Mouse (Mus musculus) myocyte (in vitro differentiated cells): ENCODE measurements around the gene Brd3. TPM values are rescaled to one million over a fixed set of nuclear protein-coding genes. Genes with fewer than 3 reads are reported as not detected.
"Not testable (repeated sequence)": the region's sequence is repeated elsewhere in the genome, so short reads cannot be mapped to it uniquely, and the experiment has no call there.

ENCODE experiments used
- H3K27me3 ChIP-seq: one replicate; pipeline ENCODE4 v1.6.1; 2011; ENCODE audit not compliant: control insufficient read depth, insufficient read depth, insufficient read length
- H3K36me3 ChIP-seq: one replicate; pipeline ENCODE4 v1.6.1; 2011; ENCODE audit not compliant: control insufficient read depth, insufficient read depth
- H3K4me2 ChIP-seq: one replicate; pipeline ENCODE4 v1.6.1; 2011; ENCODE audit warnings: low read depth, control low read depth
- H3K4me3 ChIP-seq: one replicate; pipeline ENCODE4 v1.5.1; 2011; ENCODE audit warnings: mild to moderate bottlenecking, control low read depth, moderate library complexity
- H3K79me2 ChIP-seq: one replicate; pipeline ENCODE4 v1.6.1; 2011; ENCODE audit not compliant: control insufficient read depth, insufficient read depth
- H3ac ChIP-seq: one replicate; pipeline ENCODE4 v1.6.1; 2011; ENCODE audit not compliant: control insufficient read depth, insufficient read length
- CEBPB ChIP-seq: IDR thresholded peaks from 2 replicates; pipeline ENCODE4 v1.6.1; 2011; ENCODE audit warnings: mild to moderate bottlenecking, moderate library complexity; ENCODE audit not compliant: poor library complexity, insufficient read depth, severe bottlenecking
- E2F4 ChIP-seq: IDR thresholded peaks from one replicate; pipeline ENCODE4 v1.6.1; 2011; ENCODE audit warnings: mild to moderate bottlenecking, control low read depth, moderate library complexity; ENCODE audit not compliant: insufficient read depth
- MAX ChIP-seq: IDR thresholded peaks from one replicate; pipeline ENCODE4 v1.6.1; 2011; ENCODE audit warnings: low read depth, mild to moderate bottlenecking, control low read depth
- MYOD1 ChIP-seq, 3 experiments: IDR thresholded peaks; one replicate each; pipeline ENCODE4 v1.6.1; 2011; ENCODE audit warnings: control low read depth in 2 of 3, low read depth in 2 of 3, mild to moderate bottlenecking in 2 of 3, moderate library complexity in 1 of 3; ENCODE audit not compliant: insufficient read length in 2 of 3, control insufficient read depth in 1 of 3
- MYOG ChIP-seq, 3 experiments: IDR thresholded peaks; one replicate each; pipeline ENCODE4 v1.6.1; 2011; ENCODE audit warnings: control low read depth in 2 of 3, low read depth in 2 of 3, mild to moderate bottlenecking in 2 of 3; ENCODE audit not compliant: insufficient read length in 2 of 3, control insufficient read depth in 1 of 3, insufficient read depth in 1 of 3
- POLR2A ChIP-seq: IDR thresholded peaks from one replicate; pipeline ENCODE4 v1.6.1; 2011; ENCODE audit warnings: low read depth, mild to moderate bottlenecking, control low read depth, moderate library complexity; ENCODE audit not compliant: insufficient read length
- POLR2AphosphoS2 ChIP-seq: IDR thresholded peaks from one replicate; pipeline ENCODE4 v1.6.1; 2011; ENCODE audit warnings: low read depth, control low read depth; ENCODE audit not compliant: insufficient read length
- REST ChIP-seq: IDR thresholded peaks from one replicate; pipeline ENCODE4 v1.6.1; 2011; ENCODE audit warnings: mild to moderate bottlenecking, control low read depth, moderate library complexity; ENCODE audit not compliant: insufficient read depth, insufficient read length
- SRF ChIP-seq: IDR thresholded peaks from one replicate; pipeline ENCODE4 v1.6.1; 2011; ENCODE audit warnings: low read depth; ENCODE audit not compliant: control insufficient read depth, insufficient read length
- TCF12 ChIP-seq: IDR thresholded peaks from one replicate; pipeline ENCODE4 v1.6.1; 2011; ENCODE audit warnings: mild to moderate bottlenecking, control low read depth; ENCODE audit not compliant: poor library complexity, insufficient read depth, severe bottlenecking
- TCF3 ChIP-seq: IDR thresholded peaks from one replicate; pipeline ENCODE4 v1.6.1; 2011; ENCODE audit warnings: low read depth, control low read depth; ENCODE audit not compliant: insufficient read length
- USF1 ChIP-seq: IDR thresholded peaks from one replicate; pipeline ENCODE4 v1.6.1; 2011; ENCODE audit warnings: low read depth, mild to moderate bottlenecking, control low read depth, moderate library complexity
- polyA plus RNA-seq: library from polyadenylated mRNA; unstranded; fragments of >200 nt; fragmentation: generic; extraction: Trizol; gene quantifications from one replicate; pipeline ENCODE4 v1.2.1, GENCODE M21; 2012; ENCODE audit warnings: missing spikeins

Brd3 gene
- polyA plus RNA-seq, 1 experiment = 26.8 TPM

DNA sequence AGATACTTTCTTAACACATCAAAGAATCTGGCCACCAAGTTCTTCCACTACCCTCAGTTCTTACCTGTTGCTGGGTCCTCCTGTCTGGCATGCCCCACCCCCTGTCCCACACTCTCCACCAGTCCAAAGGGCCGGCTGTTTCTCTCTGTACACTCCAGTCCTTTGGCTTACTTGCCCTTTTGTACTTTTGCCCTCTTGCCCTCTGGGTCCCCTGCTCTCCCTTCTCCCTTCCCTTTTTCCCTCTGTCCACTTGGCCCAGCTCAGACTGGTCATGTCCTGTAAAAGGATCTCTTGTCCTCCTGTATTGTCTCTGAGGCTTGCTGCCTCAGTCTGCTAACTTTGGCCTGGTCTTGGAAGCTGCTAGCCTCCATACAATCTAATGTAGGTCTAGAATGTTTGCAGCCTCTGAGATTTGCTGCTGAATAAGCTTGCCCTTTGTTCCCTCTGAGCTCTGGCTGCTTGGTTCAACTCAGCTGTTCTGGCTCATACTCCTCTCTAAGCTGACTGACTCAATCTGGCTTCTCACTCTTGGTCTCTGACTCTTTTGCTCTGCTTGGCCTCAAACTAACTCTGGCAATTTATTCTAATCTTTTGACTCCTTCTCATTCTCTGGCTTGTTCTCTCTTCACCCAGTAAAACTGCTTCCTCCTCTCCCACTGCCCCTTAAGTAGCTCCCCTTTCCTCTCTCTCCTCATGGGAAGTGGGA, 41.4 kb upstream of the Brd3 start:
- TF ChIP-seq TCF12 = no peak
- no peaks in the 10 kb centered on the region for H3K79me2 ChIP-seq
- H3K4me3 ChIP-seq = no peak overlapping the region
- no peak overlapping the region for H3K4me2 ChIP-seq
- no peaks in the 10 kb centered on the region for H3K36me3 ChIP-seq
- H3ac ChIP-seq = no peak overlapping the region
- H3K27me3 ChIP-seq = no peaks in the 10 kb centered on the region

GRCm38 (mm10) chr2:27547986-27548385, 40.5 kb upstream of the Brd3 start:
- Histone ChIP-seq H3K79me2 (no peaks in the 10 kb centered on the region), H3ac (no peak overlapping the region), H3K4me3 (no peak overlapping the region), H3K27me3 (no peaks in the 10 kb centered on the region), H3K4me2 (no peak overlapping the region), H3K36me3 (no peaks in the 10 kb centered on the region)
- TF ChIP-seq TCF3 = no peak
- no peak for TF ChIP-seq SRF
- no peak for TF ChIP-seq CEBPB
- TF ChIP-seq TCF12 = no peak
- TF ChIP-seq USF1 = no peak
- no peak for TF ChIP-seq POLR2AphosphoS2
- no peak for TF ChIP-seq MYOG (IDR thresholded peaks at IDR 0.05; ENCODE audit: control insufficient read depth in 1 of 3, insufficient read depth in 1 of 3, insufficient read length in 2 of 3, low read depth in 2 of 3)
- no peak for TF ChIP-seq E2F4
- no peak for TF ChIP-seq MYOD1 (IDR thresholded peaks at IDR 0.05; ENCODE audit: control insufficient read depth in 1 of 3, insufficient read length in 2 of 3, low read depth in 2 of 3)

GRCm38 (mm10) chr2:27547326-27547725, 39.9 kb upstream of the Brd3 start:
- Histone ChIP-seq H3K36me3 (no peaks in the 10 kb centered on the region), H3ac (no peak overlapping the region), H3K27me3 (no peaks in the 10 kb centered on the region), H3K4me3 (no peak overlapping the region), H3K4me2 (no peak overlapping the region), H3K79me2 (no peaks in the 10 kb centered on the region)
- TF ChIP-seq POLR2AphosphoS2 = no peak
- no peak for TF ChIP-seq MAX

DNA sequence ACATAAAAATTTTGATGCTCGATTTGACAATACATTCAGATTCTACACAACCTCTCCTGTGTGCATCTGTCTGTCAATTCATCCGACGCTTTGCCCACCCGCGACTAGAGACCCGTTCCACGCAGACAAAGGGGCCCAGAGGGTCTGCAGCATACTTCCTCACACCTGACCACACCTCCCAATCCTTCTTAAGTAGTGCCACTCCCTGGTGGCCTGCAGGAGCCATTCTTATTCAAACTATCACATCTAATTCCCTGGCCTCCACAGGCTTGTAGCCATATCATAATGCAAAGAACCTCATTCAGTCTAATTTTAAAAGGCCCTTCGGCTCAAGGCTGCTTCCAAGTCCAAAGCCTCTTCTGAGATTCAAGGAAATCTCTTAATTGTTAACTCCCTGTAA, 38.6 kb upstream of the Brd3 start:
- H3K27me3 ChIP-seq, H3K36me3 ChIP-seq, H3K79me2 ChIP-seq, H3K4me2 ChIP-seq, H3K4me3 ChIP-seq, H3ac ChIP-seq: not testable (repeated sequence)

GRCm38 (mm10) chr2:27545517-27545916, 38.1 kb upstream of the Brd3 start:
- not testable (repeated sequence) for H3K4me2 ChIP-seq, H3K36me3 ChIP-seq, H3K27me3 ChIP-seq, H3ac ChIP-seq, H3K79me2 ChIP-seq, H3K4me3 ChIP-seq

DNA sequence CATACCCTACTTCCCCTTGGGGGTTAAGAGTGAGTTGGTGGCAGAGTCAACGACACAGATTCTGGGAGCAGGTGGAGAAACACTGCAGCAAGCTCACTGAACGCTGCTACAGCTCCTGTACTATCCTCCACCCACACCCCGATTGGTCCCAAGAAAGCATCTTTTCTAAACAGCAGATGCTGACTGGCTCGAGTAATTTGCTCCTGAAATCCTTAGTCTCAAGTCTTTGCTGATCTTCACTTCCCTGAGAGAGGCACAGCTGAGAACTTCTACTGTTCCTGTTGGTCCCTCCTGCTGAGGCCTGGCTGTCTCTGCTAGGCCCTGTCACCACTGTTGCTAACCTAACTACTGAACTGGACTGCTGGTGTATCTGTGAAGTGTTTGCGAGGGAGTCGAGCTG, 37.2 kb upstream of the Brd3 start:
- H3K27me3 ChIP-seq = no peaks in the 10 kb centered on the region
- no peak for TF ChIP-seq E2F4
- no peak for TF ChIP-seq TCF3
- TF ChIP-seq REST = no peak
- no peak for TF ChIP-seq MAX
- no peak for TF ChIP-seq USF1
- TF ChIP-seq MYOD1 (IDR thresholded peaks at IDR 0.05; ENCODE audit: control insufficient read depth in 1 of 3, insufficient read length in 2 of 3, low read depth in 2 of 3) = no peak
- TF ChIP-seq MYOG (IDR thresholded peaks at IDR 0.05; ENCODE audit: control insufficient read depth in 1 of 3, insufficient read depth in 1 of 3, insufficient read length in 2 of 3, low read depth in 2 of 3) = no peak
- no peak for TF ChIP-seq SRF
- TF ChIP-seq POLR2A = no peak
- TF ChIP-seq CEBPB = no peak
- no peak overlapping the region for H3K4me3 ChIP-seq
- H3K36me3 ChIP-seq = no peaks in the 10 kb centered on the region
- no peak overlapping the region for H3K4me2 ChIP-seq
- no peaks in the 10 kb centered on the region for H3K79me2 ChIP-seq
- no peak overlapping the region for H3ac ChIP-seq
